Comparison of ENCODE assay signal across 9 mouse cellular contexts in the genomic region with DNA sequence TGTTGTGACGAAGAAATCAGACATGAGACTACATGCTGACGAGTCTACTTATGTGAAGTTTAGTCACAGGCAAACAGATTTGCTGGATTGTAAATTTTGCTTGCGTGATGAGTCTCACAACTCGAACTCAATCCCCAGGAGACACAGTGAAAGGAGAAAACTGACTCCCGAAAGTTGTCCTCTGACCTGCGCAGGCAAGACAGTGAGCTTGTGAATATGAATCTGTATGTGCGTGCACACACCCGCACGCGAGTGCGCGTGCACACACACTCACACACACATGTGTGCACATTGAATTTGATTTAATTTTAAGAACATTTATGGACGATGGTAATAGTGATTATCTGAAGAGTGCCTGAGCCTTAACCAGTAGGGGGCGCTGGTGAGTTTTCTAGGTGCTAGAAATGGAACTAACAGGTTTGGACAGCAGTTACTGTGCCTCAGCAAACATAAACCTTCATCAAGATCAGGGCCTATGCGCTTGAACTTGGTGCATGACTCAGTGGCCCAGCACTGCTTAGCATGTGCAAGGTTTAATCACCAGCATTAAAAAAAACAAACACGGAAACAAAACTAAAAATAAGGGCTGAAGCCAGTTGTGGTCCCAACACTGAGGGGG. TPM values are rescaled to one million over a fixed set of nuclear protein-coding genes. Genes with fewer than 3 reads are reported as not detected.
DNase-seq lines count a peak whose midpoint lies in the region; ATAC-seq and TF ChIP-seq lines count a peak whose summit lies in the region.
"Had no signal": no experiment of that assay in that cellular context is flagged by ENCODE, and none has a peak within 500 bp of the region (broad histone marks: within the 10 kb centered on the region; RNA-seq: fewer than 3 reads in every experiment).

No protein-coding gene starts in this region.

- TF ChIP-seq CTCF in midbrain, postnatal 0 days (IDR thresholded peaks at IDR 0.05), result peak; percentile 90

- no peaks in the 10 kb centered on the region for H3K36me3 ChIP-seq in midbrain, postnatal 0 days (ENCODE audit: insufficient read depth, low read length)
- H3K36me3 ChIP-seq in splenic B cell, adult 2 months (ENCODE audit: control insufficient read depth, insufficient read depth, low read length, poor library complexity, severe bottlenecking), result no peaks in the 10 kb centered on the region

- H3K9me3 ChIP-seq in midbrain, postnatal 0 days (ENCODE audit: low read length), result no peaks in the 10 kb centered on the region

- H3K4me3 ChIP-seq in midbrain, postnatal 0 days (ENCODE audit: low read depth, low read length), result no peak overlapping the region
- H3K4me3 ChIP-seq: megakaryocyte, embryonic 14.5 days had no signal

- no peak overlapping the region for H3K27ac ChIP-seq in midbrain, postnatal 0 days (ENCODE audit: low read depth, low read length)

- no peaks in the 10 kb centered on the region for H3K4me1 ChIP-seq in midbrain, postnatal 0 days (ENCODE audit: insufficient read depth, low read length)

- no peak for ATAC-seq in cerebellum, adult (ENCODE audit: insufficient number of reproducible peaks, low FRiP score, low TSS enrichment)
- ATAC-seq in midbrain, postnatal 0 days (ENCODE audit: low FRiP score), result no peak

- peak; percentile 68 for DNase-seq in cerebellum, adult 11 months
- DNase-seq in NIH3T3 (ENCODE audit: low read depth), result peak; percentile 93
- peak; percentile 88 to 95 for DNase-seq in cerebellum, postnatal 14 days
- DNase-seq in heart, adult 8-10 months (ENCODE audit: low spot score), result peak; percentile 75
- DNase-seq in left cerebral cortex, adult 11 months (ENCODE audit: low spot score), result peak; percentile 46
- peak; percentile 86 for DNase-seq in midbrain, postnatal 0 days (ENCODE audit: low spot score)
- peak; percentile 88 for DNase-seq in splenic B cell, adult 2 months (ENCODE audit: low read depth, low spot score)

- WGBS in midbrain, postnatal 0 days, result 35% methylated on average over 16 of the region's 16 CpGs

- no peaks in the 10 kb centered on the region for H3K27me3 ChIP-seq in midbrain, postnatal 0 days (ENCODE audit: insufficient read depth, low read length)
- H3K27me3 ChIP-seq in splenic B cell, adult 2 months (ENCODE audit: control insufficient read depth, insufficient read depth, low read length, poor library complexity, severe bottlenecking), result no peaks in the 10 kb centered on the region; the same call in none of the 2 replicates

- no peak overlapping the region for H3K9ac ChIP-seq in midbrain, postnatal 0 days (replicated peaks; ENCODE audit: low read length, poor library complexity, severe bottlenecking)

- no peak overlapping the region for H3K4me2 ChIP-seq in midbrain, postnatal 0 days (ENCODE audit: low read depth, low read length, poor library complexity, severe bottlenecking)

RNA-seq across cellular contexts. Expression of a gene that starts 35.4 kb away (rescaled TPM):
- 1 to 10 TPM; 1.7 to 2.5 (median 2.1) TPM for total RNA-seq in heart, adult 8-10 months (2022)
- total RNA-seq in midbrain, postnatal 0 days (2014; rRNA removed), result 1.3 and 1.4 TPM in 2 replicates
- 0.97 and 1.0 TPM in 2 replicates for polyA plus RNA-seq in midbrain, postnatal 0 days (2015; fragmentation: Nextera tagmentation; extraction: Ambion mirVana)

RNA-seq across cellular contexts. Expression of a gene that starts 51.3 kb away (rescaled TPM):
- total RNA-seq in heart, adult 8-10 months (2022), result 1 to 10 TPM; 1.8 to 5.1 (median 2.6) TPM
- 15.3 and 16.2 TPM in 2 replicates for total RNA-seq in midbrain, postnatal 0 days (2014; rRNA removed)
- polyA plus RNA-seq in midbrain, postnatal 0 days (2015; fragmentation: Nextera tagmentation; extraction: Ambion mirVana), result 10.2 and 13.6 TPM in 2 replicates

RNA-seq across cellular contexts. Expression of a gene that starts 51.5 kb away (rescaled TPM):
- 10 to 100 TPM; 46.5 to 50.6 (median 49.2) TPM for total RNA-seq in heart, adult 8-10 months (2022)
- 128 and 205 TPM in 2 replicates for total RNA-seq in midbrain, postnatal 0 days (2014; rRNA removed)
- 161 and 177 TPM in 2 replicates for polyA plus RNA-seq in midbrain, postnatal 0 days (2015; fragmentation: Nextera tagmentation; extraction: Ambion mirVana)

RNA-seq across cellular contexts. Expression of a gene that starts 53.8 kb away (rescaled TPM):
- total RNA-seq in heart, adult 8-10 months (2022), result under 1 TPM in 3 of 4 experiments, not detected in 1; 0.17 to 0.38 (median 0.27) TPM
- total RNA-seq in midbrain, postnatal 0 days (2014; rRNA removed), result 3.2 and 7.6 TPM in 2 replicates
- polyA plus RNA-seq in midbrain, postnatal 0 days (2015; fragmentation: Nextera tagmentation; extraction: Ambion mirVana), result 5.4 and 5.6 TPM in 2 replicates
